Mouse (Mus musculus) left cerebral cortex, postnatal 10 days (tissue): ENCODE results near the gene Dnmt3l. TPM values are rescaled to one million over a fixed set of nuclear protein-coding genes. Genes with fewer than 3 reads are reported as not detected.
"Not testable (repeated sequence)": the region's sequence is repeated elsewhere in the genome, so short reads cannot be mapped to it uniquely, and the experiment has no call there.

ENCODE experiments used
- DNase-seq, 2 experiments: peaks; one replicate each; pipeline ENCODE4 v3.0.0; 2021 to 2022; ENCODE audit warnings: low spot score in 2 of 2, mixed read lengths in 1 of 2; ENCODE audit errors: extremely low spot score in 1 of 2
- intact Hi-C: fragments of 180-260 bp; cut with DNase I; formaldehyde crosslinking; loops from one replicate; pipeline ENCODE4 v1.15.1; 2025
- total RNA-seq, 2 experiments: library from RNA; stranded (reverse); gene quantifications; 2 replicates each; pipeline ENCODE4 v1.2.3; 2021

Gene Dnmt3l
- under 1 TPM in 1 of 2 experiments, not detected in 1; 0.81 TPM for total RNA-seq

DNA sequence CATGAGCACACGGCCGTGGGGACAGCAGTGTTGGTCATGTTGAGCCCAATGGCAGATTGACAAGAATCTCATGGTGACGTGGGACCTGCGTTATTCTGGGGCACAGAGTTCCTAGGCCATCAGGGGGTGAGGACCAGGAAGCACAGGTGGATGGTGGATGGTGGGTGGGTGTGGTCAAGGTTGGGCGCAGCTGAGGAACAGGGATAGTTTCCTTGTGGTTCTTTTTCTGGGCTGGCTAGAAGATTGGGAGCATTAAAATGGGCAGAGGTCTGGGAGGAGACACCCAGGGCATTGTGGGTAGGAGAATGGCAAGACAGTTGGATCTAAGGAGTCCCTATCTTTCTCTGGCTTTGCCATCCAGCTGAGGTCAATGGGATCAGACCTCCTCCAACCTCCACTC is at the start of gene Dnmt3l:
Gene Dnmt3l, plus strand, starts transcription at position 301 of the 400 bp plus-strand sequence.
- no peak for DNase-seq
- intact Hi-C loops, result no loop called here

GRCm38 (mm10) chr10:77995639-77996038 is 46.1 kb upstream of the Dnmt3l start:
- intact Hi-C loops, result no loop called here
- DNase-seq, result no peak

- intact Hi-C loops, result no loop called here
- DNase-seq, result peak in 1 of 2 experiments; percentile 55
These were observed 41.5 kb upstream of the Dnmt3l start for GRCm38 (mm10) chr10:78000200-78000599.

- DNase-seq, result peak; percentile 76 to 77
- intact Hi-C loops, result no loop called here
These were observed 40.0 kb upstream of the Dnmt3l start for GRCm38 (mm10) chr10:78001796-78002195.

DNA sequence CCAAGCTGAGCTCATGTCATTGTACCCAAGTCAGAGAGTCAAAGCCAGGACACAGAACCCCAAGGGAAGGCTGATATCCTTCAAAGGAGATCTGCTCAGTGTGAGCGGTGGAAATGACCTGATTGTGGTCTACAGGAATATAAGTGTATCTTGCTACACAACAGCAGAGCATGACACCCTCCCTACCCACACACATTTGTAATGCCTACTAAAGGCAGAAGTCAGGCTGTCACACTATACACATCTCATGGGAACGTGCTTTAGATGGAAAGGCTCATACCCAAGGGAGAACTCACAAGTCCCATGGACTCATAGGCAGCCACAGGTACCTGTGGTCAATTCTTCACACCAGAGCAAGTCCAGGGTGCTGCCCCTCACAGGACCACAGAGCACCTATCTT is 39.4 kb upstream of the Dnmt3l start:
- intact Hi-C loops, result no loop called here
- no peak for DNase-seq

- DNase-seq, result peak in 1 of 2 experiments; percentile 29
- intact Hi-C loops, result no loop called here
These were observed 37.2 kb upstream of the Dnmt3l start for GRCm38 (mm10) chr10:78004479-78005100.

DNA sequence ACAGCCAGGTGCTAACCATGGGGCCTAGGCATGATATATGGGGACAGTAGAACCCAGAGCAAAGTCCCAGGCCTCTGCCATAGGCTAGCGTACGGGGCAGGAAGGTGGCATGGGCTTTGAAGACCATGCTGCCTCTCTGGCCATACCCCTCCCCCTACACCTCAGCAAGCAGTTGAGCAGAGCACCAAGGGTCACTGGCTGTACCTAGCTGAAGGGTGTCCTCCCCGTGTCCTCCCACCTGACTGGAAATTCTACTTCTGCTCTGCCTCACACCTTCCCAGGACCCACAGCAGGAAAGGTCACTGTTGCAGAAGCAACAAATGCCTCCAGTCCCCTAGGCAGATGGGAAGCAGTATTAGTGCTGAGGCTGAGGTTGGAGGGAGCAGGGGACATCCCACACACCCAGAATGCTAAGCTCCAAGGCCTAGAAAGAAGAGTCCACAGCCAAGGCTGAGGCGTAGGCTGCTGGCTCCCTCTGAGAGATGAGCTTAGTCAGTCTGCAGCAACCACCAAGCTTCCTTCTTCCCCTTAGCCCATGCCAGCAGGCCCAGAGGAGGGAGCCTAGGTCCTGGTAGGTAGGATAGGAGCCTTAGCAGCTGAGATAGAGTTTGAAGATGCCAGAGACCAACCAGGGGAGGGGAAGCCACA is 35.8 kb upstream of the Dnmt3l start:
- peak in 1 of 2 experiments; percentile 28 for DNase-seq

GRCm38 (mm10) chr10:78007203-78007602 is 34.5 kb upstream of the Dnmt3l start:
- intact Hi-C loops, result no loop called here
- no peak for DNase-seq

More for the DNA sequence above, 35.8 kb upstream of the Dnmt3l start:
- intact Hi-C loops, result no loop called here

GRCm38 (mm10) chr10:78008169-78008568 is 33.6 kb upstream of the Dnmt3l start:
- intact Hi-C loops, result no loop called here
- DNase-seq, result peak in 1 of 2 experiments; percentile 17

- intact Hi-C loops, result no loop called here
- peak; percentile 88 to 97 for DNase-seq
These were observed 32.4 kb upstream of the Dnmt3l start for GRCm38 (mm10) chr10:78009184-78009944.

- intact Hi-C loops, result no loop called here
- no peak for DNase-seq
These were observed 31.8 kb upstream of the Dnmt3l start, which contains the start of gene Pfkl for GRCm38 (mm10) chr10:78009945-78010293. Gene Pfkl (minus strand): TSS chr10:78010083.

DNA sequence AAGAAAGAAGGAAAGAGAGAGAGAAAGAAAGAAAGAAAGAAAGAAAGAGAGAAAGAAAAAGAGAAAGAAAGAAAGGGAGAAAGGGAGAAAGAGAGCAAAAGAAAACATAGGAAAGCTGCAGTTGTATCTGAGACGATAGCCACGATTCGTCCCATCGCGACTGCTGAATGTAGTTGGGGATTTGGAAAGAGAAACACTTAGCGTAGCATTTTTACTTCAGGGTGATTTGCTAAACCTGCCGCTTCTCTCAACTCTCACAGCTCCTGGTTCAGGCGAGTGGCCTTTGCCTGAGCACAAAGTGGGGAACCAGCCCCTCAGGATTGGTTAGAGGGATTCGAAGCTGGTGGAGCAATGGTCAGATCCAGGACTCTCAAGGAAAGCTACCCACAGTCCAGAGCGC is 31.4 kb upstream of the Dnmt3l start:
- intact Hi-C loops, result no loop called here
- DNase-seq, result no peak

DNA sequence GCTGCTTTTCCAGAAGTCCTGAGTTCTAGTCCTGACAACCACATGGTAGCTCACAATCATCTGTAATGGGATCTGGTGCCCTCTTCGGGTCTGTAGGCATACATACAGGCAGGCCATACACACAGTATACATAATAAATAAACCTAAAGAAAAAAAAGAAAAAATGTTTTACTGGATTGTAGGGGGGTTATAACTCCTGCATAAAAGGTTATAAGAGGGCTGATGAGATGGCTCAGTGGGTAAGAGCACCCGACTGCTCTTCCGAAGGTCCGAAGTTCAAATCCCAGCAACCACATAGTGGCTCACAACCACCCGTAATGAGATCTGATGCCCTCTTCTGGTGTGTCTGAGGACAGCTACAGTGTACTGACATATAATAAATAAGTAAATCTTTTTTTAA is 30.6 kb upstream of the Dnmt3l start:
- DNase-seq, intact Hi-C loops: not testable (repeated sequence)

DNA sequence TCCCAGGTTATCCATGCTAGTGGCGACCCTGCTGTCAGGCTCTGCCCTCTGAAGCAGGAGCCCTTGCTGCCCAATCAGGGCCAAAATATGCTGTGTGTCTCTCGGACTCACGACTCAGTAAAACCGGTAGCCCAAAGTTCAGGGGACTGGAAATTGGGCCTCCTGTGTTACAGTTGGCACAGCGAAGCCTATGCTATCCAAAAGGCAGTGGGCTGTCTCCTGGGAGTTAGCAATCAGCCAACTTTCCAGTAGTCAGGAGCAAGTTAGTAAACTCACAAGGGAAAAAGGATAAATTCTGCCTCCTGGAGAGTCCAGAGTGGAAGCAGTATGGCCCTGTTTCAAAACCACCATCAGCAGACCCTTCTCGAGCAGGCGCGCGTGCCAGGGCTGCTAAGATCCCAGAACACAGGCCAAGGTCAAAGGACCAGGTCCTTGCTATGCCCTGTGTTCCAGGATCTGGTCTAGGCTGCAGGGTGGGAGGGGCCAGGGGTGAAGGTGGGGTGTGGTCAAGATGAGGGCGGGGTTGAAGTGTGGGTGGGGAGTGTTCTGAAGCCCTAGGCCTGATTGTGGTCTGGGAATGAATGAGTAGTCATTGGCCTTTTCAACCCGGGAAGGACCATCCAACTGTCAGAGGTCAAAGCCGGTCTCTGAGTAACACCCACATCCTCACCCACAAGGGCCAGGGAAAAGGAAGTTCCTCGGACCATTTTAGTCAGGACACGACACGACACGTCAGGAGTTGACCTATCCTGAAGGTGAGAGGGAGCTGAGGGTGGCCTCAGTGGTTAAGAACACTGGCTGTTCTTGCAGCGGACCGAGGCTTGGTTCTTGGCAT is 28.9 kb upstream of the Dnmt3l start:
- intact Hi-C loops, result no loop called here
- no peak for DNase-seq

- no peak for DNase-seq
- intact Hi-C loops, result no loop called here
These were observed 26.3 kb upstream of the Dnmt3l start for GRCm38 (mm10) chr10:78015489-78015888.

- DNase-seq, result no peak
- intact Hi-C loops, result no loop called here
These were observed 25.4 kb upstream of the Dnmt3l start for GRCm38 (mm10) chr10:78016366-78016765.

- intact Hi-C loops, result no loop called here
- peak in 1 of 2 experiments; percentile 86 for DNase-seq
These were observed 22.9 kb upstream of the Dnmt3l start for GRCm38 (mm10) chr10:78018797-78019203.

GRCm38 (mm10) chr10:78019291-78019690 is 22.5 kb upstream of the Dnmt3l start:
- DNase-seq, result no peak
- intact Hi-C loops, result no loop called here

GRCm38 (mm10) chr10:78019984-78020383 is 21.8 kb upstream of the Dnmt3l start:
- intact Hi-C loops, DNase-seq: not testable (repeated sequence)
